Mouse (Mus musculus): ENCODE data around the gene Abcc1.
A peak's percentile ranks its signal among the peaks of the same experiment; 100 is the strongest.

Gene Abcc1

GRCm38 (mm10) chr16:14376352-14376751, 15.0 kb downstream of the Abcc1 start:
- DNase-seq (ENCODE audit: low spot score in 2 of 2), result no peak

- no peak for DNase-seq (ENCODE audit: low spot score in 2 of 2)
These were observed 16.0 kb downstream of the Abcc1 start for GRCm38 (mm10) chr16:14377321-14377720.

GRCm38 (mm10) chr16:14378654-14379053, 17.3 kb downstream of the Abcc1 start:
- no peak for DNase-seq (ENCODE audit: low spot score in 2 of 2)

- DNase-seq (ENCODE audit: low spot score in 2 of 2), result no peak
These were observed 18.5 kb downstream of the Abcc1 start for GRCm38 (mm10) chr16:14379888-14380287.

GRCm38 (mm10) chr16:14381061-14381665, 19.8 kb downstream of the Abcc1 start:
- no peak for DNase-seq (ENCODE audit: low spot score in 2 of 2)

GRCm38 (mm10) chr16:14399303-14399702, 37.9 kb downstream of the Abcc1 start:
- DNase-seq (ENCODE audit: low spot score in 2 of 2), result no peak

GRCm38 (mm10) chr16:14403507-14403906, 42.1 kb downstream of the Abcc1 start:
- DNase-seq (ENCODE audit: low spot score in 2 of 2), result no peak

GRCm38 (mm10) chr16:14405636-14406035, 44.3 kb downstream of the Abcc1 start:
- DNase-seq (ENCODE audit: low spot score in 2 of 2), result no peak

GRCm38 (mm10) chr16:14409124-14409523, 47.8 kb downstream of the Abcc1 start:
- no peak for DNase-seq (ENCODE audit: low spot score in 2 of 2)

- DNase-seq (ENCODE audit: low spot score in 2 of 2), result no peak
These were observed 48.4 kb downstream of the Abcc1 start for GRCm38 (mm10) chr16:14409776-14410175.

GRCm38 (mm10) chr16:14410611-14411010, 49.3 kb downstream of the Abcc1 start:
- DNase-seq (ENCODE audit: low spot score in 2 of 2), result no peak

GRCm38 (mm10) chr16:14411156-14411555, 49.8 kb downstream of the Abcc1 start:
- no peak for DNase-seq (ENCODE audit: low spot score in 2 of 2)

GRCm38 (mm10) chr16:14412551-14412950, 51.2 kb downstream of the Abcc1 start:
- no peak for DNase-seq (ENCODE audit: low spot score in 2 of 2)

- no peak for DNase-seq (ENCODE audit: low spot score in 2 of 2)
These were observed 53.8 kb downstream of the Abcc1 start for GRCm38 (mm10) chr16:14415206-14415605.

GRCm38 (mm10) chr16:14416957-14417618, 55.7 kb downstream of the Abcc1 start:
- no peak for DNase-seq (ENCODE audit: low spot score in 2 of 2)

GRCm38 (mm10) chr16:14420496-14421132, 59.3 kb downstream of the Abcc1 start:
- no peak for DNase-seq (ENCODE audit: low spot score in 2 of 2)

- no peak for DNase-seq (ENCODE audit: low spot score in 2 of 2)
These were observed 60.7 kb downstream of the Abcc1 start for GRCm38 (mm10) chr16:14422081-14422480.

- no peak for DNase-seq (ENCODE audit: low spot score in 2 of 2)
These were observed 68.0 kb downstream of the Abcc1 start for GRCm38 (mm10) chr16:14429371-14429770.

- DNase-seq (ENCODE audit: low spot score in 2 of 2), result no peak
These were observed 71.6 kb downstream of the Abcc1 start for GRCm38 (mm10) chr16:14432996-14433395.

GRCm38 (mm10) chr16:14435526-14435925, 74.2 kb downstream of the Abcc1 start:
- DNase-seq (ENCODE audit: low spot score in 2 of 2), result no peak

- no peak for DNase-seq (ENCODE audit: low spot score in 2 of 2)
These were observed 76.2 kb downstream of the Abcc1 start for GRCm38 (mm10) chr16:14437446-14437982.

GRCm38 (mm10) chr16:14438561-14438960, 77.2 kb downstream of the Abcc1 start:
- DNase-seq (ENCODE audit: low spot score in 2 of 2), result no peak

GRCm38 (mm10) chr16:14439081-14439480, 77.7 kb downstream of the Abcc1 start:
- peak in 1 of 2 experiments; percentile 6 for DNase-seq (ENCODE audit: low spot score in 2 of 2)
